ENCODE assay signal across 23 mouse cellular contexts in genomic region chr17:3643582-3643981, GRCm38 (mm10). TPM values are rescaled to one million over a fixed set of nuclear protein-coding genes. Genes with fewer than 3 reads are reported as not detected.
"Had no signal": no experiment of that assay in that cellular context is flagged by ENCODE, and none has a peak within 500 bp of the region (broad histone marks: within the 10 kb centered on the region; RNA-seq: fewer than 3 reads in every experiment).

No protein-coding gene starts in this region.

- H3K27me3 ChIP-seq: neural tube, embryonic 13.5 days; neural tube, embryonic 15.5 days; stomach, embryonic 15.5 days had no signal

- DNase-seq: retina, postnatal 1 day; right cerebral cortex, adult 18-20 months; right cerebral cortex, postnatal 14 days; right cerebral cortex, postnatal 25 days; right cerebral cortex, postnatal 4 days; spleen, adult 18-20 months; thymus, adult 18-20 months; thymus, adult 2 months; thymus, postnatal 14 days; thymus, postnatal 25 days; thymus, postnatal 36 days; thymus, postnatal 4 days had no signal

RNA-seq across cellular contexts. Expression of gene Nox3, which starts 52.5 kb away (rescaled TPM):
- polyA plus RNA-seq: neural tube, embryonic 13.5 days; neural tube, embryonic 14.5 days; neural tube, embryonic 15.5 days; small intestine, adult 2 months; spleen, adult 2 months; stomach, embryonic 14.5 days; stomach, embryonic 15.5 days; stomach, embryonic 16.5 days; stomach, postnatal 0 days; thymus, adult 2 months; thymus, postnatal 0 days; urinary bladder, adult 2 months had no signal
